Mouse (Mus musculus): ENCODE data around the gene Plekhg2.

- TF ChIP-seq CTCF (IDR thresholded peaks at IDR 0.05; ENCODE audit: extremely low read depth, insufficient read depth, insufficient read length, insufficient replicate concordance): no peak
- TF ChIP-seq POLR2A (IDR thresholded peaks at IDR 0.05; ENCODE audit: low read depth, low read length): no peak
These were observed 26.4 kb upstream of the Plekhg2 start for GRCm38 (mm10) chr7:28398696-28399340.
